Mouse (Mus musculus) ovary, postnatal 14 days (tissue): ENCODE results near the gene Mrm2.

ENCODE experiments used
- DNase-seq: peaks from one replicate; pipeline ENCODE4 v3.0.0; 2022; ENCODE audit warnings: low spot score

Mrm2 gene

GRCm38 (mm10) chr5:140345244-140345643 is 13.5 kb upstream of the Mrm2 start:
- DNase-seq: no peak

DNA sequence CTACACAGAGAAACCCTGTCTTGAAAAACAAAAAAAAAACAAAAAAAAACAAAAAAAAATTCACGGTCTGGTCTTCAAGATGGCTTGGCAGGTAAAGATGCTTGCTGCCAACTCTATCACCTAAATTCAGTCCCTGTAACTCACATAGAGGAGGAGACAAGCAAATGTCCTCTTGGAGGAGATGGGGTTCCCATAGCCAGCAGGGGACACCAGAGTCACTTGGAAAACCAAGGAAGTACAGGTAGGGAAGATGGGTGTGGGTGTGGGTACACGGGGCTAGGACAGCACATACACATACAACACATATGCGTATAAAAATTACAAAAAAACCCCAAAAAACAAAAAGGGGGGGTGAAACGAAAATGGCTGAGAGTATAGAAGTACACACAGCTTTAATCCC is 11.2 kb upstream of the Mrm2 start:
- no peak for DNase-seq

DNA sequence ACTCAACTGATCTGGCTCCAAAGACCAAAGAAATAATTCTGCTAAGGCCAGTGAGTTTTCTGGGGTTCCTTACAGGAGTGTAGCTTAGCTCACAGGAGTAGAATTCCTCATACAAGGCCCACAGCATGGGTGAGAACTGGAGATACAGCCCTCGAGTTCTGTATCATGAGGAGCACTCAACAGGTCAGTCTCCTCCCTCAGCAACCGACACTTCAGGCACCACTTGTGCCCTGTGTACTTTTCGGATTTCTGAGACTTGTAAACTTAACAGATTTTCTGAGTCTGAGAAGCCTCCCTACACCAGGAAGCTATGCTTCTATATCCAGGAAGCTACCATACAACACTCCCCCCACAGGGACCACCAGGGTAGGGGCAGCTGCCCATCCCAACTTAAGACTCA is 8.1 kb upstream of the Mrm2 start:
- no peak for DNase-seq

DNA sequence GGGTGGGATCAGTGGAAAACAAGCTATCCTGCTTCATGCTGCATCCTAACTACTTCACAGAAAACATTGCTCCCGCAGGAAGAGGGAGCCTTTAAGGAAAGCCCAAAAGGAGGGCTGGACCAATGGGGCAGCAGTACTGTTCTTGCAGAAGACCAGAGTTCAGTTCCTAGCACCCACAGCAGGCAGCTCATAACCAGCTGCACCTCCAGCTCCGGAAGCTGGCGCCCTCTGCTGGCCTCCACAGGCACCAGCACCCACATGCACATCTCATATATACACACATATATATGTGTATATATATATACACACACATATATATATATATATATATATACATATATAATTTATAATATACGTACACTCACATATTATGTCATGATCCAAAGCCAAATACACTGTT is 7.1 kb upstream of the Mrm2 start:
- no peak for DNase-seq

DNA sequence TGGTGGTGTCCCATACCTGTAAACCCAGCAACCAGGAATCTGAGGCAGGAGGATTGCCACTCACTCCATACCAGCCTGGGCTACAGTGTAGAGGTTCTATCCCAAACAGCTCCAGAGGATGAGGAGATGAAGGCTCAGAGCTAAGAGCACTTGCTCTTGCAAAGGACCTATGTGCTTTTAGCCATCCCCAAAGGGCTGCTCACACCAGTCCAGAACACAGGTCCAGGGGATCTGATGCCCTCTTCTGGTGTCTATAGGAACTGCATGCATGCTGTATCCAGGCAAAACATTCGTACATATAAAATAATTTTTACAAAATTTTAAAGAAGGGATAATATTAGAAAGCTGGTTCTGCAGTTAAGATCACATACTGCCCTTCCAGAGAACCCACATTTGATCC is 5.0 kb upstream of the Mrm2 start:
- DNase-seq: peak; percentile 20

GRCm38 (mm10) chr5:140333631-140334030 is 1.9 kb upstream of the Mrm2 start:
- no peak for DNase-seq

GRCm38 (mm10) chr5:140332519-140332918 is 821 bp upstream of the Mrm2 start:
- no peak for DNase-seq

GRCm38 (mm10) chr5:140324058-140324457 is 7.6 kb downstream of the Mrm2 start:
- no peak for DNase-seq

DNA sequence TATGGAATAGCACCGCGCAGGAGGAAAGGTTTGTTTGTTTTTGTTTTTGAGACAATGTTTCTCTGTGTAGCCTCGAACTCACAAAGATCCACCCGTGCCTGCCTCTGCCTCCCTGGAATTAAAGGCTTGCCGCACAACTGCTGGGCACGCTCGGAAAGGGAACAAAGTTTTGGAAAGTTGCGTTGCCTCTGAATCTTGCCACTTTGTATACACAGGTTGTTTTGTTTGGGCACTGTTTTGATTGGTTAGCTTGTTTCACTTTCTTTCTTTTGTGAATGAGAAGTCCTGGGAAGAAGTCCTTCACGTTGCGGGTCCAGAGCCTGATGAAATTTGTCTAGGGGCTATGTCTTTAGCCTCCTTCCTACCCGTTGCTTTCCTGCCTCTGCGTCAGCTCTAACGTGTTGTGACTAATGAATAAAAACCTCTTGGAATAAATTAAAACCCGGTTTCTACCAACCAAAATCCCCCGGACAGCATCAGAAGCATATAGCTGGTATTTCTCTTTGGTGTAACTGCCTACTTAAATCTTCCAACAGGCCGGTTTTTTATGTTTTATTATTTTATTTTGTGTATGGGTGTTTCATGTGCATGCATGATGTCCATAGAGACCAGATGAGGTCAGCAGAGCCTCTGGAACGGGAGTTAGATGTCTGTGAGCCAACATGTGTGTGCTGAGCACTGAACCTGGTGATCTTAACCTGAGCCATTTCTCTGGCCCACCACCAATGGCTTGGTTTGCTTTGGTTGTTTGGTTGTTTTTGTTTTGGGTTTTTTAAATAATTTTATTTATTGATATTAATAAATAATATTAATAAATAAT is 9.7 kb downstream of the Mrm2 start:
- DNase-seq: peak; percentile 7

DNA sequence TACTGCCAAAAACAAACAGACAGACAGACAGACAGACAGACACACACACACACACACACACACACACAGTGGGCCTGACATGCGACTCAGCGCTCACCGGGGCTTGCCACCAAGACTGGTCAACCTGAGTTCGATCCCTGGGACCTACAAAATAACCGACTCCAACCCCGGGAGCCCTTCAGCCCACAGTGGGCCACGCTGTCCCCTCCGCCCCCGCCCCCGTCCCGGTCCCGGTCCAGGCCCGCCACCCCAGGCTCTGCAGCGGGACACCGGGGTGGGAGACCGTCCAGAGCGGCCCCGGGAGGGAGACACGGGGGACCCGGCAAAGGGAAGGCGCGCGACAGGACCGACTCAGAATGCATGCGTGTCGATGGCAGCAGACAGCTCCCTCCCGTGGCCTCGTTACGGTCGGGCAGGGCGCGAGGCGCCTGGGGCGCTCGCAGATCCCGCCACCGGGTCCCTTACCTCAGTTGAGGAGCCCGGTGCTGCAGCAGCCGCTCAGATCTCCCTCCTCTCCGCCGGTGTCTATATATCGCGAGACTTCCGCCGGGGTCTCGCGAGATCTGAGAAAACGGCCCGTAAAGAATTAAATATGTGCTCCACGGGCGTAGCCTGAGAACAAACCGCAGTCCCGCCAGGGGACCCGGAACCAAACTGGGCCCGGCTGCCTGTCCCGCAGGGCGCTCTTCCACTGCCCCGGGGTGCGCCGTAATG is 10.5 kb downstream of the Mrm2 start, which contains the start of the genes Mad1l1 and Nudt1:
TSS of gene Mad1l1 (minus strand) at position 511 of the 714 bp plus-strand sequence.
TSS of gene Nudt1 (plus strand) at position 615 of the 714 bp plus-strand sequence.
- peak; percentile 83 for DNase-seq

DNA sequence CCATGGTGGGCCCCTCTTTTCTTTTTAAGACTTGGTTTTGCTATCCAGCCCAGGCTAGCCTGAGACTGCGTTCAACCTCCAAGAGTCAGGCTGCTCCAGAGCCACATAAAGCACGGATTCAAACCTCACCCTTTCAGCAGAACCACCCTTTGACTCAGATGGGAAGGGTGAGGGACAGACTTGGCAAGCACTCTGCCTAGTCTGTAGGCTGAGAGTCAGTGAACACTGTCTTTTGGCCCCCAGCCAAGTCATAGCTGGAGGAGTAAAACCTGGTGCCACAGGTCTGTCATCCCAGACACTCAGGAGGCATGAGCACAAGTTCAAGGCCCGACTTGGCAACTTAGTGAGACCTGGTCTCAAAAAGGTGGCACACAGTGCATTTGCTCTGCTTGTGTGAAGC is 15.0 kb downstream of the Mrm2 start:
- no peak for DNase-seq

DNA sequence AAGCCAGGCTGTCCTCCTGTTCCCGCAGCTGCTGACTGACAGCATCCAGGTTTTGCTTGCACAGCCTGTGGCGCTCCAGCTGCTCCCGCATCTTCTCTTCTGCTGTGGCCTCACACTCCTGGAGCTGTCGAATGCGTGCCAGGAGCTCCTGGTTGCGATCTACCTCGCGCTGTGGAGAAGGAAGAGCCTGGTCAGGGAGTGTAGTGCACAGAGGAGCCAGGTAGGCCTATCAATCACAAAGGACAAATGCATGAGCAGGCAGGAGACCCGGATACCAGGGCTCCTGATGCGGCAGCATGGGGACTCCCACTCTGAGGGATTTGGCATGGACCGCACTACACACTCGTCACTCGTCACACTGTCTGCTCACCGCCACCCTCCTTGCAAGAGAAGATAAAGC is 24.1 kb downstream of the Mrm2 start:
- DNase-seq: no peak

GRCm38 (mm10) chr5:140306016-140306415 is 25.7 kb downstream of the Mrm2 start:
- no peak for DNase-seq

DNA sequence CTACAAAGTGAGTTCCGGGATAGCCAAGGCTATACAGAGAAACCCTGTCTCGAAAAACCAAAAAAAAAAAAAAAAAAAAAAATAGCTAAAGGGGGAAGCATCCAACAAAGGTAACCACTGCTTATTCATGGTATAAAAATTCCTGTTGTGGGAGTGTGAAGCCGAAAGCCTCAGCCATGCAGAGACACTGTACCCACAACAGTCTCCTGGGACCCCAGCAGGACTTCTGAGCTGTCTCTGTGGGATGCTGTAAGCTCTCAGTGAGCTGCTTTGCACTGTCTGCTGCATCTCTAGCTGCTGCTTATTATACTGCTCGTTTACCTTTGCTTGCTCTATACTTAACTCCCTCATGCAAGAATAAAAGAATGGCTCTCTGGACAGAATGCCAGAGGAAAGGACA is 33.4 kb downstream of the Mrm2 start:
- no peak for DNase-seq

GRCm38 (mm10) chr5:140292152-140292551 is 39.5 kb downstream of the Mrm2 start:
- peak; percentile 33 for DNase-seq

GRCm38 (mm10) chr5:140289161-140289560 is 42.5 kb downstream of the Mrm2 start:
- no peak for DNase-seq

- DNase-seq: no peak
These were observed 43.4 kb downstream of the Mrm2 start for GRCm38 (mm10) chr5:140288287-140288686.

- DNase-seq: no peak
These were observed 46.9 kb downstream of the Mrm2 start for GRCm38 (mm10) chr5:140284761-140285160.

GRCm38 (mm10) chr5:140284011-140284410 is 47.7 kb downstream of the Mrm2 start:
- DNase-seq: no peak

- DNase-seq: no peak
These were observed 48.8 kb downstream of the Mrm2 start for GRCm38 (mm10) chr5:140282900-140283299.

DNA sequence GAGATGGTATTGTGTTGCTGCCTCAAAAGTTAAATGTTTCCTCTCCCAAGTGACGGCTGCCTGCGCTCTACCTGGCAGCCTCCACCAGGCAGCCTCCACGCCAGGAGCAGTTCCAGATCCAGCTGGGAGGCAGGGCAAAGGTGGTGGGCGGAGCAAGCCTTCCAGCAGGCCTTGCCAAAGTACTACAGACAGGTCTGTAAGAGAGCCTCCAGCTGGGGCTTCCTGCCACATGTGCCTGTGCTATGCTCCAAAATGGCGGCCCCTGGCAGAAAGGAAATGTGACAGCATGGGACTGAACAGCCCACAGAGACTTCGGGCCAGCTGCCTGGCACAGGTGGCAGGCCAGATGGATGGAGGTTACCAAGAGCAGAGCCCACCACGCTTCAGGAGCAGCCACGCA is 49.3 kb downstream of the Mrm2 start:
- DNase-seq: peak; percentile 27

DNA sequence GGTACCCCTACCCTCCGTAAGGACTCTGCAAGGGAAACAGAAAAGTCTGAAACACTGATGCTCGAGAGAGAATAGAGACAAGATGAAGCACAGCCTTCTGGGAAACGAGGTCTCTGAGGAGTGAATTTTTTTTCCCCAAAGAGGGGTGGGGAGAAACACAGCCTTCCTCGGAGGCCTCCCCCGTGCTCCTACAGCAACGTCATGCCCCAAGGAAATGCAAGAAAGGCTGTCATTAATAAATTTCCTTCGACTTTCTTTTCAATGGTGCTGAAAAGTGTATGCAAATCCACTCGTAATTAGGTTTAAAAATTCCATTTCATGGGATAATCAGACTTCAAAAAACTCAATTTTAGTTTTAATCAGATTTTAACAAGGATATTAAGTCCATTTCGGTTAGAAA is 51.5 kb downstream of the Mrm2 start:
- no peak for DNase-seq
